Mouse (Mus musculus): ENCODE results near the gene Tgfb3.

- TF ChIP-seq CTCF (IDR thresholded peaks at IDR 0.05; ENCODE audit: borderline replicate concordance, insufficient read depth, low read length) (no peak), POLR2A (IDR thresholded peaks at IDR 0.05; ENCODE audit: low read depth, low read length) (no peak)
Measured at GRCm38 (mm10) chr12:86074681-86075080, 4.2 kb downstream of the Tgfb3 start.
